17 mouse cellular contexts compared by ENCODE assay signal in genomic region chrX:133601658-133602057, GRCm38 (mm10).
"Had no signal": no experiment of that assay in that cellular context is flagged by ENCODE, and none has a peak within 500 bp of the region (broad histone marks: within the 10 kb centered on the region; RNA-seq: fewer than 3 reads in every experiment).

No protein-coding gene starts in this region.

- H3K4me1 ChIP-seq: kidney, embryonic 15.5 days; liver, embryonic 15.5 days; midbrain, embryonic 15.5 days; neural tube, embryonic 13.5 days had no signal

- H3K27me3 ChIP-seq: liver, embryonic 15.5 days; neural tube, embryonic 13.5 days had no signal

- H3K27ac ChIP-seq: kidney, embryonic 15.5 days; left cerebral cortex, adult 2 months; limb, embryonic 12.5 days; liver, embryonic 15.5 days; midbrain, embryonic 15.5 days; neural tube, embryonic 13.5 days had no signal

- H3K9ac ChIP-seq: kidney, embryonic 15.5 days; limb, embryonic 12.5 days; liver, embryonic 15.5 days; midbrain, embryonic 15.5 days; neural tube, embryonic 13.5 days had no signal

- DNase-seq: kidney, postnatal 14 days; lung, adult 2 months; lung, postnatal 36 days; retina, postnatal 1 day; right cerebral cortex, postnatal 4 days; spleen, adult 18-20 months; thymus, adult 2 months; thymus, postnatal 36 days had no signal

- ATAC-seq: lung, postnatal 0 days; midbrain, embryonic 15.5 days had no signal

- H3K4me2 ChIP-seq: kidney, embryonic 15.5 days; limb, embryonic 12.5 days; liver, embryonic 11.5 days; liver, embryonic 15.5 days; midbrain, embryonic 11.5 days; midbrain, embryonic 15.5 days; neural tube, embryonic 13.5 days had no signal

- H3K4me3 ChIP-seq: kidney, embryonic 15.5 days; left cerebral cortex, adult 2 months; limb, embryonic 12.5 days; liver, embryonic 15.5 days; midbrain, embryonic 15.5 days; neural tube, embryonic 13.5 days had no signal

- H3K9me3 ChIP-seq: kidney, embryonic 15.5 days; limb, embryonic 12.5 days; liver, embryonic 15.5 days; midbrain, embryonic 15.5 days; neural tube, embryonic 13.5 days had no signal

- H3K36me3 ChIP-seq: kidney, embryonic 15.5 days; limb, embryonic 12.5 days; liver, embryonic 15.5 days; midbrain, embryonic 15.5 days; neural tube, embryonic 13.5 days had no signal
